Mouse (Mus musculus) heart, embryonic 16.5 days (tissue): ENCODE measurements at regions not wholly inside any gene's neighbourhood (a gene's known extent, or its start where the extent isn't known, plus 50 kb on each side); places are given as distances from the start of the nearest gene placed in this dataset.

Source experiments
- ATAC-seq: fragments of 200-750 bp; cut with Nextera tagmentation; replicated peaks from 2 replicates; pipeline ENCODE4 v1.8.0; 2017; ENCODE audit warnings: moderate number of reproducible peaks; ENCODE audit not compliant: insufficient read depth, low FRiP score; ENCODE audit errors: extremely low read depth
- H3K27ac ChIP-seq: fragments of 300-500 bp; sonication (generic); 2 replicates; pipeline ENCODE4 v1.5.1; 2014; ENCODE audit warnings: mild to moderate bottlenecking, low read length, control low read depth, moderate library complexity
- H3K27me3 ChIP-seq: fragments of 300-500 bp; sonication (generic); 2 replicates; pipeline ENCODE4 v1.6.1; 2014; ENCODE audit warnings: low read length, mixed read lengths; ENCODE audit not compliant: control insufficient read depth, insufficient read depth
- H3K36me3 ChIP-seq: fragments of 300-500 bp; sonication (generic); 2 replicates; pipeline ENCODE4 v1.6.1; 2014; ENCODE audit not compliant: control insufficient read depth, insufficient read depth
- H3K4me1 ChIP-seq: fragments of 300-500 bp; sonication (generic); 2 replicates; pipeline ENCODE4 v1.6.1; 2014; ENCODE audit warnings: low read length, mixed read lengths; ENCODE audit not compliant: control insufficient read depth, insufficient read depth
- H3K4me2 ChIP-seq: fragments of 300-500 bp; sonication (generic); 2 replicates; pipeline ENCODE4 v1.6.1; 2014; ENCODE audit warnings: low read depth, mild to moderate bottlenecking, control low read depth, low read length
- H3K4me3 ChIP-seq: fragments of 300-500 bp; sonication (generic); 2 replicates; pipeline ENCODE4 v1.5.1; 2014; ENCODE audit warnings: mild to moderate bottlenecking, control low read depth, low read length
- H3K9ac ChIP-seq: fragments of 300-500 bp; sonication (generic); 2 replicates; pipeline ENCODE4 v1.6.1; 2014; ENCODE audit warnings: low read length, control low read depth
- H3K9me3 ChIP-seq: fragments of 300-500 bp; sonication (generic); replicated peaks from 2 replicates; pipeline ENCODE4 v1.6.1; 2016; ENCODE audit warnings: low read length; ENCODE audit not compliant: control insufficient read depth
- WGBS: fragments of 180-500 bp; shearing (Covaris S2); extraction: QIAGEN DNeasy Blood & Tissue Kit; methylation state at CpG from one replicate; pipeline ENCODE4 v1.1.7; 2014; 5-methylcytosine and 5-hydroxymethylcytosine counted together

DNA sequence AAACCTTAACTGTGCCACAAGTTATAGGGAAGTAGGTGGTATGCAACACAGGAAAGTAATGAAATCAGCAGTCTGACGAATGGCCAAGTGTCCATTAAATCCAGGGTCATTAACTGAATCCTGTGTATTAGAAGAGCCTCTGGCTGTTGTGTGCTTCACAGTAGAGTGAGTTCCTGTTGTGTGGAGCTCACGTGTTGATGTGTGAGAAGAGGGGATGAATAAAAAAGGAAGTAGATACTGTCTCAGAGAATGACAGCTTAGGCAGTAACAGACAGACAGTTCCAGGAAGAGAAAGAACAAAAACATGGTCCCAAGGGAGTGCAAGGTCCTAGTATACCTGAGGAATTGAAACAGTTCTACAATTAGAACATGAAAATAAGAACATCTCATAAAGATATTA is 463.1 kb upstream of the Zfp462 start:
- no peaks in the 10 kb centered on the region for H3K4me1 ChIP-seq
- no peak overlapping the region for H3K9ac ChIP-seq
- H3K27ac ChIP-seq, result no peak overlapping the region
- H3K4me2 ChIP-seq, result no peak overlapping the region
- H3K4me3 ChIP-seq, result no peak overlapping the region
- H3K9me3 ChIP-seq, result no peaks in the 10 kb centered on the region
- no peaks in the 10 kb centered on the region for H3K36me3 ChIP-seq
- WGBS, result 73% methylated on average over 2 of the region's 2 CpGs
- no peak for ATAC-seq
- H3K27me3 ChIP-seq, result no peaks in the 10 kb centered on the region

DNA sequence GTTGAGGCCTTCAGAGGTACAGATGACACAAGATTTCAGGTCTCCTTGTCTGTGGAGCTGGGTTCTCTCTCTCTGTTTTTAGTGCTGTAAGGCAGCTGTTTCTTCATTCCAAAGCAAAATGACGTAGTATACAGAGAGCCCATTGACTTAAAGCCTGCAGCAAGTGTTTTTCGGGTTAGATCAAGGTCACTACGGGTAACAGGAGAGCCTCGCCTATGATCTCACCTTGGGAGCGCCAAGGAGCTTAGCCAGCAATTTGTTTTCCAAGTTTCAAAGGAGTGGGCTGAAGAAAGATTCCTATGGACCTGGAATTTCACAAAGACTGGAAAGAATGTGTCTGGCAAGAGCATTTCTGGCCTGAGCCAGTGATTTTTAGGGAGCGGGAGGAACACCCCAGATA is 451.8 kb upstream of the Zfp462 start:
- Histone ChIP-seq H3K4me2 (no peak overlapping the region), H3K4me3 (no peak overlapping the region), H3K9ac (no peak overlapping the region), H3K36me3 (no peaks in the 10 kb centered on the region), H3K4me1 (no peaks in the 10 kb centered on the region), H3K27ac (no peak overlapping the region), H3K27me3 (no peaks in the 10 kb centered on the region), H3K9me3 (no peaks in the 10 kb centered on the region)
- 64% methylated on average over 6 of the region's 6 CpGs for WGBS
- ATAC-seq, result no peak

DNA sequence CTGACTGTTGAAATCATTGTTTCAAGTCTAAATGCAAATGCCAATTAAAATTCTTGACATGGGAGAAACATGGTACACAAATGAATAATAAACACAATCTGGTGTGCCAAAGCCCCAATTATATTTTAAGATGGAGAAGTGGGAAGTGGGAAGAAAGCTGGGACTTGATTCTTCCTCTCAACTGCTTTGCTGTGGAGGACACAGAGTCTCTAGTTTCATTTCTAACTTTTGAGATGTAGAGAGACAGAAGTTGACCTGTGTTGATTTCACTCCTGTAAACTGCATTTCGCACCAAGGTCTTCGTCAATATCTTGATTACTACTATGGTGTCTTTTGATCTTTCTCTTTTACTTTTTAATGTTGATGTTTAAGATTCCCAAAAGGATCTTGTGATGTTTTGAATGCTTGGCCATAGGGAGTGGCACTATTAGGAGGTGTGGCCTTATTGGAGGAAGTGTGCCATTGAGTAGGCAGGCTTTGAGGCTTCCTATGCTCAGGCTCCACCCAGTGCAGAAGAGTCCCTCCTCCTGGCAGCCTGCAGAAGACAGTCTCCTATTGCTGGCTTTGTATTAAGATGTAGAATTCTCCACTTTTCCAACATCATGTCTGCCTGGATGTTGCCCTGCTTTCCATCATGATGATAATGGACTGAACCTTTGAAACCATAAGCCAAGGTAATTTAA is 447.4 kb upstream of the Zfp462 start:
- H3K9me3 ChIP-seq, result no peaks in the 10 kb centered on the region
- H3K4me3 ChIP-seq, result no peak overlapping the region
- H3K36me3 ChIP-seq, result no peaks in the 10 kb centered on the region
- H3K4me1 ChIP-seq, result no peaks in the 10 kb centered on the region
- no peaks in the 10 kb centered on the region for H3K27me3 ChIP-seq
- H3K27ac ChIP-seq, result no peak overlapping the region
- 97% methylated on average over 2 of the region's 2 CpGs for WGBS
- H3K9ac ChIP-seq, result no peak overlapping the region
- ATAC-seq, result no peak
- H3K4me2 ChIP-seq, result no peak overlapping the region

DNA sequence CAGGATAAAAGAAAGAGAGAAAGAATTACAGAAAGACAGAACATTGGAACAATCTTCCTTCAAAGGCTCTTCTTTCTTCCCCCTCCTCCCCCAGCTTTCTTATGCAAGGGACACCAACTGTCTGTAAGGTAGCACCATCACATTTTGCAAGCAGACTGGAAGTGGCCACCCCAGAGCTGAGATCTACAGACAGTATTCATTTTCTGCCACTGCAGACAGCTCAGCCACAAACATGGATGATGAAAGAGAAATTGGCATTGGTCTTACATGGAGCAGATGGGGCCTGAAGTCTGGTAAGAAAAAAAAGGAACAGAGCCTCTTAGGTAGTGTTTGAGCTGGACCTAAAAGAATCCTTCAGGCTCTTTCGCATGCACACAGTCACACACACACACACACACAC is 428.9 kb upstream of the Zfp462 start:
- WGBS, result 70% methylated on average over 1 of the region's 1 CpGs

GRCm38 (mm10) chr4:54523283-54523682 is 421.6 kb upstream of the Zfp462 start:
- Histone ChIP-seq H3K9ac (no peak overlapping the region), H3K4me2 (peak overlapping the region; percentile 10; the same call in 1 of the 2 replicates), H3K27me3 (no peaks in the 10 kb centered on the region), H3K27ac (peak overlapping the region; percentile 67), H3K9me3 (no peaks in the 10 kb centered on the region), H3K4me1 (peaks cover 10% of the 10 kb centered on the region), H3K4me3 (no peak overlapping the region), H3K36me3 (no peaks in the 10 kb centered on the region)
- 0 out of 2 replicates have a peak, but pooled peaks have one; percentile 55 for ATAC-seq
- 22% methylated on average over 5 of the region's 5 CpGs for WGBS

More for the DNA sequence above, 428.9 kb upstream of the Zfp462 start:
- Histone ChIP-seq H3K27me3 (no peaks in the 10 kb centered on the region), H3K4me3 (no peak overlapping the region), H3K9me3 (no peaks in the 10 kb centered on the region), H3K4me2 (no peak overlapping the region), H3K4me1 (no peaks in the 10 kb centered on the region), H3K27ac (no peak overlapping the region), H3K9ac (no peak overlapping the region), H3K36me3 (no peaks in the 10 kb centered on the region)
- no peak for ATAC-seq

GRCm38 (mm10) chr4:54526003-54526586 is 418.8 kb upstream of the Zfp462 start:
- Histone ChIP-seq H3K27ac (no peak overlapping the region), H3K36me3 (no peaks in the 10 kb centered on the region), H3K4me3 (no peak overlapping the region), H3K4me2 (no peak overlapping the region), H3K27me3 (no peaks in the 10 kb centered on the region), H3K4me1 (peaks cover 10% of the 10 kb centered on the region), H3K9me3 (no peaks in the 10 kb centered on the region), H3K9ac (no peak overlapping the region)
- WGBS, result 55% methylated on average over 5 of the region's 5 CpGs
- no peak for ATAC-seq

GRCm38 (mm10) chr4:54527660-54528059 is 417.2 kb upstream of the Zfp462 start:
- 62% methylated on average over 2 of the region's 2 CpGs for WGBS
- no peak overlapping the region for H3K27ac ChIP-seq
- H3K9me3 ChIP-seq, result no peaks in the 10 kb centered on the region

DNA sequence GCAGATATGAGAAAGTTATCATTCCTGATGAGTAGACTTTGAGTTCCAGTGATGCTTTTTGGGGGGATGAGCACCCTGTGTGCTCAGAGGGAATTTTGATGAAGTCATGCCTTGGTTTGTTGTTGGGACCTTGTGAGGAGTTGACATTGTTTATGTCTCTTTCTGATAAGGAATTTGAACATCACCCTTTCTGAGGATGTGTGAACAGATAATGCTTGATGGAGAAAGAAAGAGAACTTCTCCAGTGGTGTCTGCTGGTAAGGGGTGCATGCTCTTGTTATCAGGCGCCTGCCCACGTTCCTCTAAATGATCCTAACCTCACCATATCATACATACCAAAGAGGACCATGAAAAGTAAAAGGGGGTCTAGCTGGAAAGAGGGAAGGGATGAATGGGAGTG is 413.1 kb upstream of the Zfp462 start:
- no peaks in the 10 kb centered on the region for H3K36me3 ChIP-seq
- H3K9ac ChIP-seq, result no peak overlapping the region
- no peak for ATAC-seq
- no peak overlapping the region for H3K4me2 ChIP-seq
- no peaks in the 10 kb centered on the region for H3K27me3 ChIP-seq
- 0 out of 2 replicates have a peak, but pooled peaks cover 2% of the 10 kb centered on the region for H3K4me1 ChIP-seq
- no peak overlapping the region for H3K27ac ChIP-seq
- WGBS, result 68% methylated on average over 2 of the region's 2 CpGs
- H3K4me3 ChIP-seq, result no peak overlapping the region
- no peaks in the 10 kb centered on the region for H3K9me3 ChIP-seq

More at GRCm38 (mm10) chr4:54527660-54528059, 417.2 kb upstream of the Zfp462 start:
- H3K4me3 ChIP-seq, result no peak overlapping the region
- H3K4me2 ChIP-seq, result no peak overlapping the region
- peak; percentile 39; the same call in 1 of the 2 replicates for ATAC-seq
- no peak overlapping the region for H3K9ac ChIP-seq
- no peaks in the 10 kb centered on the region for H3K27me3 ChIP-seq
- peaks cover 10% of the 10 kb centered on the region for H3K4me1 ChIP-seq
- H3K36me3 ChIP-seq, result no peaks in the 10 kb centered on the region

GRCm38 (mm10) chr4:54533846-54534245 is 411.0 kb upstream of the Zfp462 start:
- 0 out of 2 replicates have a peak, but pooled peaks cover 2% of the 10 kb centered on the region for H3K4me1 ChIP-seq
- no peak overlapping the region for H3K4me2 ChIP-seq
- no peaks in the 10 kb centered on the region for H3K9me3 ChIP-seq
- no peak overlapping the region for H3K9ac ChIP-seq
- peak; percentile 49 for ATAC-seq
- H3K27me3 ChIP-seq, result no peaks in the 10 kb centered on the region
- no peaks in the 10 kb centered on the region for H3K36me3 ChIP-seq
- no peak overlapping the region for H3K4me3 ChIP-seq
- WGBS, result 23% methylated on average over 2 of the region's 2 CpGs
- no peak overlapping the region for H3K27ac ChIP-seq
